Mouse (Mus musculus) CH12.LX (cell line): ENCODE results near the gene Inpp5b. TPM values are rescaled to one million over a fixed set of nuclear protein-coding genes. Genes with fewer than 3 reads are reported as not detected.

Source experiments
- DNase-seq: peaks from one replicate; pipeline ENCODE4 v3.0.0-alpha.2; 2013; ENCODE audit errors: extremely low read depth
- H3K27ac ChIP-seq: 2 replicates; pipeline ENCODE4 v1.5.1; 2012; ENCODE audit warnings: low read depth, mild to moderate bottlenecking, control low read depth, moderate library complexity; ENCODE audit not compliant: insufficient read depth
- H3K27me3 ChIP-seq: replicated peaks from 2 replicates; pipeline ENCODE3; 2012; ENCODE audit warnings: inconsistent platforms
- H3K36me3 ChIP-seq, 2 experiments: replicated peaks in 1 of 2; 2 replicates each; pipeline versions ENCODE3 to v1.6.1; 2012; ENCODE audit warnings: inconsistent platforms in 1 of 2, low read length in 1 of 2, mild to moderate bottlenecking in 1 of 2, mixed read lengths in 1 of 2, moderate library complexity in 1 of 2; ENCODE audit not compliant: control insufficient read depth in 1 of 2, insufficient read depth in 1 of 2
- H3K4me1 ChIP-seq, 2 experiments: 2 replicates each; pipeline ENCODE4 v1.6.1; 2012; ENCODE audit warnings: inconsistent platforms in 1 of 2, moderate library complexity in 1 of 2; ENCODE audit not compliant: insufficient read depth in 2 of 2, control insufficient read depth in 1 of 2
- H3K4me2 ChIP-seq: 2 replicates; pipeline ENCODE4 v1.6.1; 2012; ENCODE audit warnings: low read depth, mild to moderate bottlenecking, control low read depth; ENCODE audit not compliant: poor library complexity, insufficient read depth, severe bottlenecking
- H3K4me3 ChIP-seq, 3 experiments: fragments of 150-350 bp in 1 of 3; sonication (generic) in 1 of 3; replicated peaks in 1 of 3; 2 replicates each; pipeline versions ENCODE3 to v1.5.1; 2011 to 2012; ENCODE audit warnings: low read depth in 2 of 3, low read length in 2 of 3, mild to moderate bottlenecking in 2 of 3, moderate library complexity in 2 of 3, control low read depth in 1 of 3, improper control_type of control experiment in 1 of 3, inconsistent platforms in 1 of 3, mixed read lengths in 1 of 3; ENCODE audit not compliant: poor library complexity in 1 of 3
- H3K79me2 ChIP-seq: replicated peaks from 2 replicates; pipeline ENCODE4 v1.6.1; 2012; ENCODE audit warnings: mild to moderate bottlenecking, moderate library complexity; ENCODE audit not compliant: control insufficient read depth, poor library complexity, insufficient read depth, severe bottlenecking; ENCODE audit errors: extremely low read depth
- H3K9ac ChIP-seq: 2 replicates; pipeline ENCODE4 v1.6.1; 2012; ENCODE audit warnings: low read depth, mild to moderate bottlenecking, control low read depth, moderate library complexity; ENCODE audit not compliant: insufficient read depth
- H3K9me3 ChIP-seq: replicated peaks from 2 replicates; pipeline ENCODE3; 2012; ENCODE audit warnings: low read length, inconsistent platforms, mixed read lengths
- BHLHE40 ChIP-seq: IDR thresholded peaks from 2 replicates; pipeline ENCODE4 v1.6.1; 2011; ENCODE audit warnings: mild to moderate bottlenecking, low read depth, low read length, improper control_type of control experiment
- CHD1 ChIP-seq: IDR thresholded peaks from 2 replicates; pipeline ENCODE4 v1.6.1; 2012; ENCODE audit warnings: low read depth, low read length, improper control_type of control experiment, inconsistent platforms
- CHD2 ChIP-seq: IDR thresholded peaks from 2 replicates; pipeline ENCODE4 v1.6.1; 2011; ENCODE audit warnings: low read length, improper control_type of control experiment
- CTCF ChIP-seq, 2 experiments: IDR thresholded peaks in 1 of 2; conservative IDR thresholded peaks in 1 of 2; 2 replicates each; pipeline ENCODE4 v1.5.1; 2011 to 2012; ENCODE audit warnings: low read depth in 2 of 2, low read length in 2 of 2, improper control_type of control experiment in 1 of 2, inconsistent platforms in 1 of 2, mild to moderate bottlenecking in 1 of 2, moderate library complexity in 1 of 2
- E2F4 ChIP-seq: IDR thresholded peaks from 2 replicates; pipeline ENCODE4 v1.6.1; 2011; ENCODE audit warnings: low read depth, low read length, improper control_type of control experiment; ENCODE audit not compliant: insufficient replicate concordance
- ELF1 ChIP-seq: IDR thresholded peaks from 2 replicates; pipeline ENCODE4 v1.6.1; 2014; ENCODE audit warnings: low read depth, mild to moderate bottlenecking, inconsistent platforms, low read length, improper control_type of control experiment
- EP300 ChIP-seq: IDR thresholded peaks from 2 replicates; pipeline ENCODE4 v1.6.1; 2011; ENCODE audit warnings: low read length, improper control_type of control experiment
- ETS1 ChIP-seq: conservative IDR thresholded peaks from 2 replicates; pipeline ENCODE4 v1.6.1; 2012; ENCODE audit warnings: low read depth, mild to moderate bottlenecking, inconsistent platforms, low read length, improper control_type of control experiment, moderate library complexity
- GABPA ChIP-seq: IDR thresholded peaks from 2 replicates; pipeline ENCODE4 v1.6.1; 2012; ENCODE audit warnings: low read depth, low read length, improper control_type of control experiment, inconsistent platforms; ENCODE audit not compliant: insufficient replicate concordance
- HCFC1 ChIP-seq: IDR thresholded peaks from 2 replicates; pipeline ENCODE4 v1.6.1; 2012; ENCODE audit warnings: low read depth, mild to moderate bottlenecking, inconsistent platforms, low read length, improper control_type of control experiment
- IRF4 ChIP-seq: IDR thresholded peaks from 2 replicates; pipeline ENCODE4 v1.6.1; 2014; ENCODE audit warnings: low read depth, mild to moderate bottlenecking, inconsistent platforms, low read length, improper control_type of control experiment
- JUN ChIP-seq: IDR thresholded peaks from 2 replicates; pipeline ENCODE4 v1.6.1; 2011; ENCODE audit warnings: low read depth, mild to moderate bottlenecking, low read length, improper control_type of control experiment, moderate library complexity; ENCODE audit not compliant: insufficient read depth
- JUND ChIP-seq: conservative IDR thresholded peaks from 2 replicates; pipeline ENCODE4 v1.6.1; 2011; ENCODE audit warnings: low read depth, low read length, improper control_type of control experiment
- KAT2A ChIP-seq: IDR thresholded peaks from 2 replicates; pipeline ENCODE4 v1.6.1; 2012; ENCODE audit warnings: low read length, improper control_type of control experiment, inconsistent platforms; ENCODE audit not compliant: insufficient replicate concordance
- MAFK ChIP-seq: IDR thresholded peaks from 2 replicates; pipeline ENCODE4 v1.6.1; 2011; ENCODE audit warnings: low read length, improper control_type of control experiment; ENCODE audit not compliant: insufficient replicate concordance
- MAX ChIP-seq: IDR thresholded peaks from 2 replicates; pipeline ENCODE4 v1.6.1; 2011; ENCODE audit warnings: low read length, improper control_type of control experiment
- MAZ ChIP-seq: IDR thresholded peaks from 2 replicates; pipeline ENCODE4 v1.6.1; 2012; ENCODE audit warnings: low read depth, mild to moderate bottlenecking, inconsistent platforms, low read length, improper control_type of control experiment, moderate library complexity
- MEF2A ChIP-seq: IDR thresholded peaks from 2 replicates; pipeline ENCODE4 v1.6.1; 2014; ENCODE audit warnings: low read depth, mild to moderate bottlenecking, inconsistent platforms, low read length, improper control_type of control experiment, borderline replicate concordance
- MXI1 ChIP-seq: IDR thresholded peaks from 2 replicates; pipeline ENCODE4 v1.6.1; 2011; ENCODE audit warnings: mild to moderate bottlenecking, low read depth, low read length, improper control_type of control experiment
- MYC ChIP-seq: IDR thresholded peaks from 2 replicates; pipeline ENCODE4 v1.6.1; 2011; ENCODE audit warnings: low read depth, mild to moderate bottlenecking, improper control_type of control experiment, low read length
- NELFE ChIP-seq: IDR thresholded peaks from 2 replicates; pipeline ENCODE4 v1.6.1; 2011; ENCODE audit warnings: low read depth, low read length, improper control_type of control experiment
- NRF1 ChIP-seq: IDR thresholded peaks from 2 replicates; pipeline ENCODE4 v1.6.1; 2014; ENCODE audit warnings: low read depth, mild to moderate bottlenecking, inconsistent platforms, low read length, improper control_type of control experiment, moderate library complexity
- PAX5 ChIP-seq: IDR thresholded peaks from 2 replicates; pipeline ENCODE4 v1.6.1; 2012; ENCODE audit warnings: low read length, inconsistent platforms, mixed read lengths
- POLR2A ChIP-seq: IDR thresholded peaks from 2 replicates; pipeline ENCODE4 v1.6.1; 2011; ENCODE audit warnings: low read depth, mild to moderate bottlenecking, improper control_type of control experiment, low read length
- POLR2AphosphoS2 ChIP-seq: IDR thresholded peaks from 2 replicates; pipeline ENCODE4 v1.6.1; 2011; ENCODE audit warnings: low read depth, low read length, improper control_type of control experiment
- SIN3A ChIP-seq: IDR thresholded peaks from 2 replicates; pipeline ENCODE4 v1.6.1; 2012; ENCODE audit warnings: low read length, improper control_type of control experiment, inconsistent platforms
- SMC3 ChIP-seq: IDR thresholded peaks from 2 replicates; pipeline ENCODE4 v1.6.1; 2011; ENCODE audit warnings: low read depth, low read length, improper control_type of control experiment
- TBP ChIP-seq: conservative IDR thresholded peaks from 2 replicates; pipeline ENCODE4 v1.6.1; 2011; ENCODE audit warnings: low read depth, low read length, improper control_type of control experiment
- TCF12 ChIP-seq: IDR thresholded peaks from 2 replicates; pipeline ENCODE4 v1.6.1; 2014; ENCODE audit warnings: low read depth, mild to moderate bottlenecking, inconsistent platforms, low read length, improper control_type of control experiment
- UBTF ChIP-seq: IDR thresholded peaks from 2 replicates; pipeline ENCODE4 v1.6.1; 2012; ENCODE audit warnings: low read depth, mild to moderate bottlenecking, inconsistent platforms, low read length, improper control_type of control experiment, moderate library complexity
- USF2 ChIP-seq: conservative IDR thresholded peaks from 2 replicates; pipeline ENCODE4 v1.6.1; 2011; ENCODE audit warnings: low read depth, low read length, improper control_type of control experiment
- ZC3H11A ChIP-seq: IDR thresholded peaks from 2 replicates; pipeline ENCODE4 v1.6.1; 2012; ENCODE audit warnings: low read depth, mild to moderate bottlenecking, inconsistent platforms, low read length, improper control_type of control experiment
- ZKSCAN1 ChIP-seq: IDR thresholded peaks from 2 replicates; pipeline ENCODE4 v1.6.1; 2012; ENCODE audit warnings: low read depth, inconsistent platforms, low read length, improper control_type of control experiment, borderline replicate concordance
- ZMIZ1 ChIP-seq: IDR thresholded peaks from 2 replicates; pipeline ENCODE4 v1.6.1; 2012; ENCODE audit warnings: low read depth, mild to moderate bottlenecking, inconsistent platforms, low read length, improper control_type of control experiment
- ZNF384 ChIP-seq: IDR thresholded peaks from 2 replicates; pipeline ENCODE4 v1.6.1; 2012; ENCODE audit warnings: low read depth, low read length, improper control_type of control experiment, inconsistent platforms
- dilution Hi-C: fragments of 300-500 bp; cut with MboI; formaldehyde crosslinking; loops from 2 replicates; pipeline ENCODE4 v1.14.3; 2020; ENCODE audit warnings: low sequenced_read_pairs; ENCODE audit not compliant: extremely low pct_unique_long_range_greater_than_20kb, extremely low pct_ligation_motif_present
- in situ Hi-C: fragments of 300-500 bp; cut with MboI; formaldehyde crosslinking; loops from 3 replicates; pipeline ENCODE4 v1.14.3; 2019; ENCODE audit warnings: low sequenced_read_pairs, low pct_ligation_motif_present, low pct_unique_long_range_greater_than_20kb, mixed read lengths
- polyA plus RNA-seq: library from polyadenylated mRNA; unstranded; fragments of >175 nt; gene quantifications from 2 replicates; pipeline ENCODE4 v1.2.1, GENCODE M21; 2012; ENCODE audit warnings: low read depth; ENCODE audit not compliant: insufficient read length
- total RNA-seq, 2 experiments: library from RNA; depleted of rRNA; stranded (reverse); fragments of 300-350 nt in 1 of 2; fragments of >200 nt in 1 of 2; gene quantifications; 2 replicates each; pipeline ENCODE4 v1.2.3; 2012 to 2014

Inpp5b gene
- total and polyA plus RNA-seq, 3 experiments = 25.6 to 34.0 (median 26.2) TPM

DNA sequence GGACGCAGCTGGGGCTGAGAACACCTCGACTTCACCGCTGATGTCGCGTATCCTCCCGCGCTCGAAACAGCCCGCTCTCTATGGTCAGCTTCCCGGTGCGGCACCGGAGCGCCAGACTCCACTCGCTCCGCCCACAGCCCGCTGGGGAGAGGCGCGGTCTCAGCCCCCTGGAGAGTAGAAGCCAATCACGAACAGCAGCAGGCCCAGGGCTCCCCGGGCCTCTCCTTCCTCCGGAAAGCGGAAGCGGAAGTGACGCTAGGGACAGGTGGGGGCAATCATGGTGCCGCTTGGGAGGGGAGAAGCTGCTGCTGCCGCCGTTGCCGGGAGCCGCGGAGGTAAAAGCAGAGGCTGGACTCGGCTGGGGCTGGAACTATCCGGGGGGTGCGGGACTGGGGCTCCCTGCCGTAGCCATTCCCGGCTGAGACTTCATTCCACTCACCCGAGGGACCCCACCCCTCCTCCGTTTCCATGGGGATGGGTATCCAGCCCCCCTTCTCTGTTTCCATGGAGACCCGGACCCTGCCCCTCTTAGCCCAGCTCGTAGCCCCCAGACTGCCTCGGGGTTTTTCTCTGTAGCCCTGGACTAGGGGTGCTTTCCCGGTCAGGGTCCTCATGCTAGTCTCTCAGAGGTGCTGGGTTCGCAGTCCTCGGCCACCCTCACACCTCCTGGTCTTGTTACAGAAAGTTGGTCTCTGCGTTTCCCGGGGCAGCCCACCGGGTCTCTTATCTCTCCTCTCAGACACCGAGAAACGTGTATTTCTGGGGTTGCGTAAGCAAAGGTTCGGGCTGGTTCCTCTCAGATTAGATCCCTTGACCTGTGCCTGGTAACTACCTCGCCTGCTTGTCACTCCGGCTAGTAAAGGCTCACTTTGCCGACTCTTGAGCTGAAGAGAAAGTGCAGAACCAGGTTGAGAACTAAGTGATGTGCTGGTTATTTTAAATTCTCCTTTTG is 60.9 kb downstream of the Inpp5b start:
- Histone ChIP-seq H3K4me1 (peaks cover 4 to 53% of the 10 kb centered on the region in 2 experiments), H3K27ac (peak overlapping the region; percentile 99), H3K9me3 (no peaks in the 10 kb centered on the region), H3K79me2 (peaks cover 21% of the 10 kb centered on the region), H3K9ac (peak overlapping the region; percentile 100), H3K36me3 (peaks cover 59 to 69% of the 10 kb centered on the region in 2 experiments), H3K27me3 (no peaks in the 10 kb centered on the region), H3K4me2 (peak overlapping the region; percentile 96), H3K4me3 (peak overlapping the region; percentile 96 to 99 (median 97))
- DNase-seq = peak; percentile 98
- in situ Hi-C loops = no loop called here
- dilution Hi-C loops = no loop called here
- no peak for TF ChIP-seq EP300
- TF ChIP-seq ELF1 = peak; percentile 88
- TF ChIP-seq ETS1 = peak; percentile 25; the same call in 1 of the 2 replicates
- peak; percentile 63 for TF ChIP-seq MXI1
- peak; percentile 57; the same call in 1 of the 2 replicates for TF ChIP-seq MAX
- peak; percentile 95 for TF ChIP-seq POLR2A
- no peak for TF ChIP-seq ZNF384
- 0 out of 2 replicates have a peak, but pooled peaks have one; percentile 51 for TF ChIP-seq UBTF
- TF ChIP-seq IRF4 = 0 out of 2 replicates have a peak, but pooled peaks have one; percentile 41
- TF ChIP-seq ZC3H11A = no peak
- TF ChIP-seq USF2 = no peak
- no peak for TF ChIP-seq SMC3
- TF ChIP-seq E2F4 = no peak
- TF ChIP-seq JUN = no peak
- no peak for TF ChIP-seq CTCF (conservative IDR thresholded peaks at IDR 0.05 in 1 of 2, IDR thresholded peaks at IDR 0.05 in 1 of 2; ENCODE audit: low read depth in 2 of 2, low read length in 2 of 2)
- TF ChIP-seq MYC = no peak; the same call in 1 of the 2 replicates
- peak; percentile 91 for TF ChIP-seq NELFE
- TF ChIP-seq ZMIZ1 = peak; percentile 95
- TF ChIP-seq TCF12 = peak; percentile 90
- TF ChIP-seq MAZ = peak; percentile 100
- peak; percentile 55 for TF ChIP-seq CHD2
- TF ChIP-seq KAT2A = peak; percentile 80; the same call in 1 of the 2 replicates
- peak; percentile 87 for TF ChIP-seq SIN3A
- TF ChIP-seq PAX5 = no peak
- no peak for TF ChIP-seq MAFK
- 0 out of 2 replicates have a peak, but pooled peaks have one; percentile 59 for TF ChIP-seq POLR2AphosphoS2
- TF ChIP-seq BHLHE40 = no peak
- TF ChIP-seq TBP = 0 out of 2 replicates have a peak, but pooled peaks have one; percentile 16
- TF ChIP-seq JUND = no peak
- TF ChIP-seq CHD1 = no peak
- TF ChIP-seq HCFC1 = peak; percentile 91
- peak; percentile 49 for TF ChIP-seq MEF2A
- TF ChIP-seq NRF1 = peak; percentile 35
- no peak for TF ChIP-seq ZKSCAN1
- no peak; the same call in 1 of the 2 replicates for TF ChIP-seq GABPA
